Mouse (Mus musculus) spleen, adult 2 months (tissue): ENCODE data around the gene B4galt5. TPM values are rescaled to one million over a fixed set of nuclear protein-coding genes. Genes with fewer than 3 reads are reported as not detected.

ENCODE experiments used
- DNase-seq, 2 experiments: peaks; one replicate each; pipeline versions ENCODE4 v3.0.0 to v3.0.0-alpha.2; 2012 to 2021; ENCODE audit warnings: low spot score in 2 of 2, low read depth in 1 of 2
- H3K27ac ChIP-seq: fragments of 200-500 bp; 2 replicates; pipeline ENCODE4 v1.5.1; 2012; ENCODE audit warnings: low read length, inconsistent platforms; ENCODE audit not compliant: insufficient read depth
- H3K27me3 ChIP-seq: fragments of 200-500 bp; 2 replicates; pipeline ENCODE4 v1.6.1; 2012; ENCODE audit warnings: mild to moderate bottlenecking, moderate library complexity, low read length, inconsistent platforms; ENCODE audit not compliant: control insufficient read depth, insufficient read depth
- H3K36me3 ChIP-seq: fragments of 200-500 bp; 2 replicates; pipeline ENCODE4 v1.6.1; 2012; ENCODE audit warnings: mild to moderate bottlenecking, low read length, inconsistent platforms; ENCODE audit not compliant: control insufficient read depth, insufficient read depth
- H3K4me1 ChIP-seq: fragments of 200-500 bp; 2 replicates; pipeline ENCODE4 v1.6.1; 2011; ENCODE audit warnings: inconsistent platforms; ENCODE audit not compliant: control insufficient read depth, insufficient read depth, insufficient read length
- H3K4me3 ChIP-seq: fragments of 200-500 bp; 2 replicates; pipeline ENCODE4 v1.5.1; 2011; ENCODE audit warnings: mild to moderate bottlenecking, inconsistent platforms; ENCODE audit not compliant: insufficient read depth, insufficient read length; ENCODE audit errors: extremely low read depth
- CTCF ChIP-seq: fragments of 200-500 bp; IDR thresholded peaks from 2 replicates; pipeline ENCODE4 v1.5.1; 2011; ENCODE audit warnings: mild to moderate bottlenecking, inconsistent platforms; ENCODE audit not compliant: insufficient read depth, insufficient read length, insufficient replicate concordance; ENCODE audit errors: extremely low read depth
- POLR2A ChIP-seq: fragments of 200-500 bp; IDR thresholded peaks from 2 replicates; pipeline ENCODE4 v1.6.1; 2011; ENCODE audit warnings: low read depth, low read length, inconsistent platforms
- WGBS: fragments of 180-500 bp; shearing (Covaris S2); methylation state at CpG from one replicate; pipeline ENCODE4 v1.1.7; 2018; 5-methylcytosine and 5-hydroxymethylcytosine counted together
- polyA plus RNA-seq: library from polyadenylated mRNA; depleted of rRNA; stranded (reverse); fragments of >200 nt; gene quantifications from 2 replicates; pipeline ENCODE4 v1.2.3, GENCODE M21; 2012

B4galt5 gene
- polyA plus RNA-seq, 1 experiment = 20.5 TPM

DNA sequence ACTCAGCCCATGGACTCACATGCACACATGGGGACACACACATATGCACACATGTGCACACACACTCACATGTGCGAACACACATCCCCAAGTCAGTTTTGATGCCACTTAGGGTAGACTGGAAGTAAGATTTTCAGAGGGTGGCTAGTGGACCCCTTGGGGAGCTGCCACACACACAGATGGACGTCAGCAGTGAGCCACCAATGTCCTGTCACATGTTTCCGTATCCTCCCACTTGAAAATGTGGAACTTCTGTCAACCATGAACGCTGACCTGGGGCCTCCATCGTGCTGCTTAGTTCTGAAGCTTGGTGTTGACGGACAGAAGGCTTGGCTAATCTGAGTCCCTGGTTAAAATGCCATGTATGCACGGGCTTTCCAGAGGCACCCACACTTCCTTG lies 32.6 kb upstream of the B4galt5 start:
- peak; percentile 61 to 78 for DNase-seq
- H3K27me3 ChIP-seq = no peaks in the 10 kb centered on the region
- 26% methylated on average over 7 of the region's 7 CpGs for WGBS
- peak overlapping the region; percentile 51 for H3K27ac ChIP-seq
- H3K4me1 ChIP-seq = peaks cover 33% of the 10 kb centered on the region; the same call in 1 of the 2 replicates
- no peak overlapping the region for H3K4me3 ChIP-seq
- H3K36me3 ChIP-seq = no peaks in the 10 kb centered on the region
- no peak for TF ChIP-seq POLR2A
- TF ChIP-seq CTCF = no peak

DNA sequence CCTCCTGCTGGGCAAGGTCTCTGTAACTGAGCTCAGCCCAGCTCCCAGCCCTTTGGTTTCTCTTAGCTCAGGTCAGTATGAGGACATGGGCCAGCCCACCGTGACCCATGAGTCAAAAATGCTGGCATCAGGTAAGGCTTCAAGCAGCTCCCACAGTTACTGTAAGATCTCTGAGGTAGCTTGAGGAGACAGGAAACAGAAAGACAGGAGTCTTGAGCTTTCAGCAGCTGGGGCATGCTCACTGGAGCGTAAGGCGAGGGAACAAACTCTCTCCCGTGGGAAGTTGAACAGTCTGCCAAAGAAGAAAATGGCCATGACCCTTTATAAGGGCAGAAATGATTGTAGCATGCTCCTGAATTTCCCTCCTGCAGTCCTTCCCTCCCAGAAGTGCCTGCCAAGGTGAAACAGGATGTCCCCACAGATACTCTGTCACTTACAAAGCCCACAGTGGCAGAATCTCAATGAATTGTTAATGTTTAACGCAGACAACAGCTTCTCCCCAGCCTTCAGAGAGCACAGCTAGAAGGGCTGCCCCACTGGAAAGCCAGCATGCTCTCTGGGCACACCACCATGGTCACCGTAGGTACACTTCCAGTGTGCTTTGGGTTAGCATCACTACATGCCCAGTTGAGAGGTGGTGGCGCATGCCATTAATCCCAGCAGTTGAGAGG lies 31.8 kb upstream of the B4galt5 start:
- Histone ChIP-seq H3K36me3 (no peaks in the 10 kb centered on the region), H3K4me1 (peaks cover 39% of the 10 kb centered on the region; the same call in 1 of the 2 replicates), H3K27me3 (no peaks in the 10 kb centered on the region), H3K4me3 (no peak overlapping the region), H3K27ac (peak overlapping the region; percentile 42; the same call in 1 of the 2 replicates)
- DNase-seq = no peak
- 64% methylated on average over 7 of the region's 7 CpGs for WGBS
- TF ChIP-seq POLR2A = no peak
- no peak for TF ChIP-seq CTCF

DNA sequence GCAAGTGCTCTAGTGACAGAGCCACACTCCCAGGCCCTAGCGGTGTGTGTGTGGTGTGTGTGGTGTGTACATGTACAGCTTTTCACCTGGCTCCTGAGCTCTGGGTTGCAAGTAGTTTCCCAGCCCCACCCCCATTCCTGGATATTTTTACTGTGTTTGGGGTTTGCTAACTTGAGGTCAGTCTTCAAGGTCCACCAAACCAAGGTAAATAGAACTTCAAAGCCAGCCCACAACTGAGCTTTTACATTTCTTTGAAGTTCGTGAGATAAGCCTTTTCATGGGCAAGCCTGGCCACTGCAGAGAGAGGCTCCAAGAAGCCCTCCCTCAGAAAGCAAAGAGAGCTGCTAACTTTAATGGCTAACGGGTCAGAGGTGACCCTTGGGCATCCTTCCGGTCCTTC lies 30.0 kb upstream of the B4galt5 start:
- Histone ChIP-seq H3K36me3 (no peaks in the 10 kb centered on the region), H3K4me3 (no peak overlapping the region), H3K27ac (no peak overlapping the region), H3K4me1 (peaks cover 50% of the 10 kb centered on the region), H3K27me3 (no peaks in the 10 kb centered on the region)
- no peak for DNase-seq
- TF ChIP-seq POLR2A (no peak), CTCF (no peak)
- 73% methylated on average over 4 of the region's 4 CpGs for WGBS

DNA sequence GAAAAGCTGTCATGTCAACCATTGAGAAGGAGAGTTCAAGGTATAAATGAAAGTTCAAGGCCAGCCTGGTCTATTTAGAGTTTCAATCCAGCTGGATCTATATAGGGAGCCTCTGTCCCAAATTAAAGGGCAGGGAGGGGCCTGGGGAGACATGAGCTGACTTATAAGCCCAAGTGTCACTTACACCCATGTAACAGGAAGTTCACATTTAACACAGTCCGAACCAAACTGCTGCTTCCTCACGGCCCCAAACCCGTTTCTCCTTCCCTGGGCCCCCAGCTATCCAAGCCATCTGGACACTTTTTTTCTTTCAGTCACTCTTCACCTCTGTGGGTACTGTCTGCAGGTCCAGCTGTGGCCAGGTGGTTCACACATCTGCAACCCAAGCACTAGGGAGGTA lies 28.7 kb upstream of the B4galt5 start:
- WGBS = 30% methylated on average over 3 of the region's 3 CpGs
- TF ChIP-seq POLR2A = no peak
- TF ChIP-seq CTCF = no peak

DNA sequence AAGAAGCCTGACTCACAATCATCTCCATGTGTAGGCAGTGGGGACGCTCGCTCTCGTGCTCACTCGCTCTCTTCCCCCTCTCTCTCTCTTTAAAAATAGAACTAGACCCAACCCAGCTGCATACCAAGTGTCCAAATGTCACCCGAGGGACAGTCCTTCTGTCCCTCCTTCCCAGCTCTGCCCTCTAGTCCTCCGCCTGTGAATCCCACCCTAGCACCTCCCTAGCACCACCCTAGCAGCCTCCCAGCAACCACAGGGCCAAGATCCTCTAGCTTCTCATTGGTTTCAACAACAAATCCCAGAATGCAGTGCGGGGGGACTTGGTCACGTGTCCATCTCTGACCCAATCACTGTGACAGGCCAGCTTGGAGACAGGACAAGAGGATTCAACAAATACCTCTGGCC lies 27.2 kb upstream of the B4galt5 start:
- Histone ChIP-seq H3K27ac (peak overlapping the region; percentile 22; the same call in 1 of the 2 replicates), H3K27me3 (no peaks in the 10 kb centered on the region), H3K4me1 (peaks cover 36% of the 10 kb centered on the region), H3K4me3 (no peak overlapping the region), H3K36me3 (no peaks in the 10 kb centered on the region)
- 61% methylated on average over 8 of the region's 8 CpGs for WGBS
- DNase-seq = no peak
- TF ChIP-seq POLR2A (no peak), CTCF (no peak)

More for the DNA sequence above, 28.7 kb upstream of the B4galt5 start:
- Histone ChIP-seq H3K4me1 (peaks cover 45% of the 10 kb centered on the region), H3K27ac (peak overlapping the region; percentile 27), H3K36me3 (no peaks in the 10 kb centered on the region), H3K27me3 (no peaks in the 10 kb centered on the region), H3K4me3 (no peak overlapping the region)
- no peak for DNase-seq

DNA sequence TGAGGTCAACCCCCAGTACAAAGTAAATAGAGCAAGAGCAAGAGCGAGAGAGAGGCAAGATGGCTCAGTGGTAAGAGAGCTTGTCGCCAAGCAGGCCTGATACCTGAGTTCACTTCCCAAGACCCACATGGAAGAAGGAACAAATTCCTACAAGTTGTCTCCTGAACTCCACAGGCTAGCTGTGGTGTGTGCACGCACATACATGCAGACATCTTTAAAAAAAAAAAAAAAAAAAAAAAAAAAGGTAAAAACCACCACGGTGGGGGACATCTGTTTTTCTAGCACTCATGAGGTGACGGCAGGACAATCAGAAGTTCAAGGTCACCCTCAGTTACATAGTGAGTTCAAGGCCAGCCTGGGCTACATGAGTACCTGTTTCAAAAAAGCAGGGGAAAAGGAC lies 26.7 kb upstream of the B4galt5 start:
- no peak for DNase-seq
- H3K4me1 ChIP-seq = peaks cover 31% of the 10 kb centered on the region
- TF ChIP-seq POLR2A = no peak
- no peak for TF ChIP-seq CTCF
- WGBS = 79% methylated on average over 5 of the region's 5 CpGs
- no peak overlapping the region for H3K4me3 ChIP-seq
- no peaks in the 10 kb centered on the region for H3K36me3 ChIP-seq
- H3K27ac ChIP-seq = peak overlapping the region; percentile 90
- H3K27me3 ChIP-seq = no peaks in the 10 kb centered on the region

GRCm38 (mm10) chr2:167375135-167375534 lies 26.2 kb upstream of the B4galt5 start:
- Histone ChIP-seq H3K27ac (peak overlapping the region; percentile 90), H3K4me3 (no peak overlapping the region), H3K4me1 (peaks cover 31% of the 10 kb centered on the region), H3K36me3 (no peaks in the 10 kb centered on the region), H3K27me3 (no peaks in the 10 kb centered on the region)
- peak; percentile 50 to 75 for DNase-seq
- WGBS = 19% methylated on average over 9 of the region's 9 CpGs
- TF ChIP-seq CTCF = no peak
